Mouse (Mus musculus) forebrain, embryonic 15.5 days (tissue): Measurements from ENCODE around the gene Mtmr1. TPM values are rescaled to one million over a fixed set of nuclear protein-coding genes. Genes with fewer than 3 reads are reported as not detected.
"Not testable (repeated sequence)": the region's sequence is repeated elsewhere in the genome, so short reads cannot be mapped to it uniquely, and the experiment has no call there.

Source experiments
- ATAC-seq: fragments of 200-750 bp; cut with Nextera tagmentation; replicated peaks from 2 replicates; pipeline ENCODE4 v1.8.0; 2017; ENCODE audit warnings: mild to moderate bottlenecking, moderate TSS enrichment, moderate library complexity
- H3K27ac ChIP-seq: fragments of 300-500 bp; sonication (generic); replicated peaks from 2 replicates; pipeline ENCODE4 v1.5.1; 2015; ENCODE audit warnings: mild to moderate bottlenecking, inconsistent platforms
- H3K27me3 ChIP-seq: fragments of 300-500 bp; sonication (generic); 2 replicates; pipeline ENCODE4 v1.6.1; 2015; ENCODE audit warnings: inconsistent platforms
- H3K36me3 ChIP-seq: fragments of 300-500 bp; sonication (generic); 2 replicates; pipeline ENCODE4 v1.6.1; 2015; ENCODE audit warnings: mild to moderate bottlenecking, inconsistent platforms
- H3K4me1 ChIP-seq: fragments of 300-500 bp; sonication (generic); 2 replicates; pipeline ENCODE4 v1.6.1; 2015; ENCODE audit warnings: inconsistent platforms
- H3K4me2 ChIP-seq: fragments of 300-500 bp; sonication (generic); replicated peaks from 2 replicates; pipeline ENCODE4 v1.6.1; 2015; ENCODE audit warnings: mild to moderate bottlenecking, inconsistent platforms
- H3K4me3 ChIP-seq: fragments of 300-500 bp; sonication (generic); 2 replicates; pipeline ENCODE4 v1.5.1; 2015; ENCODE audit warnings: mild to moderate bottlenecking, inconsistent platforms
- H3K9ac ChIP-seq: fragments of 300-500 bp; sonication (generic); replicated peaks from 2 replicates; pipeline ENCODE4 v1.6.1; 2015; ENCODE audit warnings: mild to moderate bottlenecking, inconsistent platforms
- H3K9me3 ChIP-seq: fragments of 300-500 bp; sonication (generic); 2 replicates; pipeline ENCODE4 v1.6.1; 2016; ENCODE audit warnings: inconsistent platforms
- WGBS: fragments of 180-500 bp; shearing (Covaris S2); methylation state at CpG from one replicate; pipeline ENCODE4 v1.1.7; 2015; ENCODE audit warnings: mixed read lengths; 5-methylcytosine and 5-hydroxymethylcytosine counted together
- polyA plus RNA-seq: library from polyadenylated mRNA; unstranded; fragments of >200 nt; fragmentation: Nextera tagmentation; extraction: Ambion mirVana; gene quantifications from 2 replicates; pipeline ENCODE4 v1.2.1, GENCODE M21; 2015

The Mtmr1 gene
- polyA plus RNA-seq = 18.5 and 20.2 TPM in 2 replicates

GRCm38 (mm10) chrX:71364554-71364991 lies at the start of gene Mtmr1:
Mtmr1 (plus strand) TSS chrX:71364760.
- Histone ChIP-seq H3K4me3 (peak within 1 kb of the TSS; percentile 68), H3K9ac (peak within 1 kb of the TSS; percentile 74), H3K36me3 (no peaks in the 10 kb centered on the region), H3K4me1 (0 out of 2 replicates have a peak, but pooled peaks cover 6% of the 10 kb centered on the region), H3K9me3 (no peaks in the 10 kb centered on the region), H3K27me3 (no peaks in the 10 kb centered on the region), H3K27ac (peak within 1 kb of the TSS; percentile 76), H3K4me2 (peak within 1 kb of the TSS; percentile 49)
- WGBS = 21% methylated on average over 29 of the region's 47 CpGs
- peak; percentile 86 for ATAC-seq

- no peak for ATAC-seq
- Histone ChIP-seq H3K36me3 (no peaks in the 10 kb centered on the region), H3K27ac (no peak overlapping the region), H3K9ac (no peak overlapping the region), H3K9me3 (no peaks in the 10 kb centered on the region), H3K27me3 (no peaks in the 10 kb centered on the region), H3K4me1 (no peaks in the 10 kb centered on the region), H3K4me3 (no peak overlapping the region), H3K4me2 (no peak overlapping the region)
- 83% methylated on average over 1 of the region's 1 CpGs for WGBS
Measured at GRCm38 (mm10) chrX:71352033-71352432, 12.5 kb upstream of the Mtmr1 start.

DNA sequence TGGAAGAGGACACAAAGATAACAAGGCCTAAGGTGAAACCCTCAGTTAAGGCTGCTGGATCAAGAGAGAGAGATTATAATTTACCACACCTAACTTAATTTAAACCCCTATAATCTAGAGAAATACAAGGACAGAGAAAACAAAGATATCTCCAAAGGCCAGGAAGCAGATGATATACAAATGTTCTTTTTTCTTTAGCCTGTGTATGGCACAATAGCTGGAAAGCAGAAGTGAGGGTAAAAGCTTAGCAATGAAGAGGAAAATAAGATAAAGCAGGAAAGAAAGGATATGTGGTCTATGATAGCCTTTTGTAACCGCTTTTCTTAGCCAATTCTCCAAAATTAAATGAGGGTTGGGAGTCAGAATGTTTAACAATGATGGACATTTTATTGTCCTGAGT lies 9.2 kb upstream of the Mtmr1 start:
- Histone ChIP-seq H3K4me3 (no peak overlapping the region), H3K27me3 (no peaks in the 10 kb centered on the region), H3K4me2 (no peak overlapping the region), H3K9ac (no peak overlapping the region), H3K9me3 (no peaks in the 10 kb centered on the region), H3K4me1 (no peaks in the 10 kb centered on the region), H3K27ac (no peak overlapping the region), H3K36me3 (no peaks in the 10 kb centered on the region)
- no peak for ATAC-seq
- 77% methylated on average over 1 of the region's 1 CpGs for WGBS

DNA sequence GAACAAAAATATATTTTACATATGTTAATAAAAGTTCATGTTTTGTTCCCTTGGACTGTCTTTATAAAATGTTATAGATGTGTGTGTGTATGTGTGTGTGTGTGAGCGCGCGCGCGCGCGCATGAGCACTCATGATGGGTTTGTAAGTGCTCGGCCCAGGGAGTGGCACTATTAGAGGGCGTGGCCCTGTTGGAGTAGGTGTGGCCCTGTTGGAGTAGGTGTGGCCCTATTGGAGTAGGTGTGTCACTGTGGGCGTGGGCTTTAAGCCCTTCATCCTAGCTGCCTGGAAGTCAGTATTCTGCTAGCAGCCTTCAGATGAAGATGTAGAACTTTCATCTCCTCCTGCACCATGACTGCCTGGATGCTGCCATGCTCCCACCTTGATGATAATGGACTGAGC lies 2.8 kb upstream of the Mtmr1 start:
- not testable (repeated sequence) for H3K9ac ChIP-seq, ATAC-seq, H3K4me3 ChIP-seq, H3K27me3 ChIP-seq, H3K4me1 ChIP-seq, H3K27ac ChIP-seq, H3K36me3 ChIP-seq, H3K9me3 ChIP-seq, H3K4me2 ChIP-seq
- 87% methylated on average over 10 of the region's 10 CpGs for WGBS

GRCm38 (mm10) chrX:71364062-71364461 lies 498 bp upstream of the Mtmr1 start:
- Histone ChIP-seq H3K4me1 (0 out of 2 replicates have a peak, but pooled peaks cover 6% of the 10 kb centered on the region), H3K27me3 (no peaks in the 10 kb centered on the region), H3K36me3 (no peaks in the 10 kb centered on the region), H3K9me3 (no peaks in the 10 kb centered on the region), H3K4me3 (peak overlapping the region; percentile 68), H3K4me2 (peak overlapping the region; percentile 49), H3K27ac (no peak overlapping the region), H3K9ac (peak overlapping the region; percentile 74; the same call in 1 of the 2 replicates)
- WGBS = 80% methylated on average over 5 of the region's 5 CpGs
- ATAC-seq = no peak

DNA sequence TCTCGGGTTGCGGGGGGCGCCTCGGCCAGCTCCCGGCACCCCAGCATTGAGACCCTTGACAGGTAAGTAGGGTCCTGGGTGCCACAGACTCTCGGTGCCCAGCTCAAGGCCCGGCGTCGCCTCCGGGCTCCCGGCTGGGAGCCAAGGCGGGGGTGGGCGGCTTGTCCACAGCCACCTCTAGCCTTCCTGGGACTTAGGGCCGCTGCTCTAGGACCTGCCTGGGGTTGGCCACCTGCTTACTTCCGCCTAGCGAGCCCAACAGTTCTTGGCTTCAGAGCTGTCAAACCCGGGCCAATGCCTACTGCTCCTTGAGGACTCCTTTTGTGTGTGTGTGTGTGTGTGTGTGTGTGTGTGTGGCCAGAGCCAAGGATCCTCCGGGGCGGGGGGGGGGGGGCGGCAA lies 451 bp downstream of the Mtmr1 start:
- WGBS = 26% methylated on average over 13 of the region's 20 CpGs

GRCm38 (mm10) chrX:71365510-71365909 lies 950 bp downstream of the Mtmr1 start:
- 0 out of 2 replicates have a peak overlapping the region, but pooled peaks have one; percentile 76 for H3K27ac ChIP-seq
- WGBS = 62% methylated on average over 3 of the region's 3 CpGs
- peak overlapping the region; percentile 74 for H3K9ac ChIP-seq
- H3K36me3 ChIP-seq = no peaks in the 10 kb centered on the region
- ATAC-seq = peak; percentile 35; the same call in 1 of the 2 replicates
- peak overlapping the region; percentile 68 for H3K4me3 ChIP-seq
- peak overlapping the region; percentile 49 for H3K4me2 ChIP-seq
- H3K27me3 ChIP-seq = no peaks in the 10 kb centered on the region
- H3K4me1 ChIP-seq = 0 out of 2 replicates have a peak, but pooled peaks cover 6% of the 10 kb centered on the region
- H3K9me3 ChIP-seq = no peaks in the 10 kb centered on the region

More for the DNA sequence above, 451 bp downstream of the Mtmr1 start:
- ATAC-seq = peak; percentile 79
- H3K36me3 ChIP-seq = no peaks in the 10 kb centered on the region
- H3K4me3 ChIP-seq = peak overlapping the region; percentile 68
- H3K27ac ChIP-seq = peak overlapping the region; percentile 76
- 0 out of 2 replicates have a peak, but pooled peaks cover 6% of the 10 kb centered on the region for H3K4me1 ChIP-seq
- peak overlapping the region; percentile 74 for H3K9ac ChIP-seq
- no peaks in the 10 kb centered on the region for H3K9me3 ChIP-seq
- peak overlapping the region; percentile 49 for H3K4me2 ChIP-seq
- no peaks in the 10 kb centered on the region for H3K27me3 ChIP-seq

GRCm38 (mm10) chrX:71366973-71367372 lies 2.4 kb downstream of the Mtmr1 start:
- H3K9ac ChIP-seq = no peak overlapping the region
- H3K4me3 ChIP-seq = no peak overlapping the region
- no peak for ATAC-seq
- H3K27me3 ChIP-seq = no peaks in the 10 kb centered on the region
- H3K27ac ChIP-seq = no peak overlapping the region
- no peaks in the 10 kb centered on the region for H3K36me3 ChIP-seq
- H3K4me1 ChIP-seq = 0 out of 2 replicates have a peak, but pooled peaks cover 6% of the 10 kb centered on the region
- H3K4me2 ChIP-seq = no peak overlapping the region
- no peaks in the 10 kb centered on the region for H3K9me3 ChIP-seq

GRCm38 (mm10) chrX:71376781-71377180 lies 12.2 kb downstream of the Mtmr1 start:
- H3K4me1 ChIP-seq = no peaks in the 10 kb centered on the region
- no peaks in the 10 kb centered on the region for H3K9me3 ChIP-seq
- H3K9ac ChIP-seq = no peak overlapping the region
- 92% methylated on average over 1 of the region's 1 CpGs for WGBS
- H3K36me3 ChIP-seq = no peaks in the 10 kb centered on the region
- H3K27ac ChIP-seq = no peak overlapping the region
- no peaks in the 10 kb centered on the region for H3K27me3 ChIP-seq
- H3K4me2 ChIP-seq = no peak overlapping the region
- no peak for ATAC-seq
- no peak overlapping the region for H3K4me3 ChIP-seq

DNA sequence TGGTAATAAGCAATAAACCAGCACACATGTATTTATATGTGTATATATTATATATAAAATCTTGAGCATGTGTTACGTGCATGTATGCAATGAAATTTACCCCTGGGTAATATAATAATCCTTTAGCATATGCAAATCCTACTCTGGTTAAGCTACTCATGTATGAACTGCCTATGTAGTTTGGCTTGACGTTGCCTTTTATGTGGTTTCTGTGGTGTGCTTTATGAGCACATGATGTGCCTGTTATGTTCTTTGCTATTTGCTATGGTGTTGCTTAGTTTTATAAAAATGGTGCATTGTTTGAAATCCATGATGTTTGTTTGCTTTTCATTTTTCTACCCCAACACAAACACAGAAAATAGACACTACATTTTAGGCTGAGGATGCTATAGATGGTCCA lies 13.9 kb downstream of the Mtmr1 start:
- H3K27ac ChIP-seq = no peak overlapping the region
- no peak overlapping the region for H3K9ac ChIP-seq
- no peak for ATAC-seq
- WGBS = 79% methylated on average over 2 of the region's 2 CpGs
- H3K36me3 ChIP-seq = no peaks in the 10 kb centered on the region
- no peaks in the 10 kb centered on the region for H3K27me3 ChIP-seq
- H3K4me1 ChIP-seq = no peaks in the 10 kb centered on the region
- no peak overlapping the region for H3K4me2 ChIP-seq
- H3K4me3 ChIP-seq = no peak overlapping the region
- H3K9me3 ChIP-seq = no peaks in the 10 kb centered on the region

DNA sequence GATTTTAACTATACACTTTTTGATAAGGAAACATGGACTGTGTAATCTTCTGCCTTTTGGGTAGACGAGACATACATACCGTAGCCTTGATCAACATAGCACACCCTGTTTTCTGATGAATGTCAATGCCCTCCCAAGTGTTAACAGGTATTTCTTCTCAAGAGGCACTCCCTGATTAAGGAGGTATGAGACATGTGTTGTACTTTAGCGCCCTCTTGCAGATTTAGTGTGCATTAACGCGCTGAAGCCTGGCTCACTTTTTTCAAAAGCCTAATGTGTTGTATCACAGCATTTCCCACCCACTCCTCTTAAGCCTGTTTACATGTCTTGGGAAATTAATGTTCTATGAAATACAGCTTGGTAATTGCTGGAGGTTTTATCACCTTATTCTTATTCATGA lies 17.0 kb downstream of the Mtmr1 start:
- no peaks in the 10 kb centered on the region for H3K4me1 ChIP-seq
- no peaks in the 10 kb centered on the region for H3K27me3 ChIP-seq
- no peak overlapping the region for H3K9ac ChIP-seq
- ATAC-seq = no peak
- no peaks in the 10 kb centered on the region for H3K9me3 ChIP-seq
- no peaks in the 10 kb centered on the region for H3K36me3 ChIP-seq
- no peak overlapping the region for H3K4me3 ChIP-seq
- no peak overlapping the region for H3K4me2 ChIP-seq
- 46% methylated on average over 5 of the region's 5 CpGs for WGBS
- no peak overlapping the region for H3K27ac ChIP-seq

DNA sequence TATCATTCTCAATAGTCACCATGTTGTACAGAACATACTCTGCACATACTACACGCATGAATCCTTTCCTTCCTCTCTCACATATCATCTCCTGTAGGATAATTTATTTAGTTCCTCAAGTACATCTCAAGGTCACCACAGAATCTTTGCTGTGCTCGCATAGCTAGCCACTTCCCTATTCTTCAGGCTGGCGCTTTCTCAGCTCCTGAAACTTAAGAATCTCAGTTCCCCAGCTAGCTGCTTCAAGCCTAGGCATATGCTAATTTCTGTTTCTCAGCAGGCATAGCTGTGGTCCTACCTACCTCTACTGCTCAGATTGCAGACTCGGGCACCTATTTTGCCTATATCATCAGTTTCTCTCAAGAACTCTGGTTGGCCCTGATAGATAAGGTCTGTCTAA lies 31.8 kb downstream of the Mtmr1 start:
- H3K36me3 ChIP-seq = 0 out of 2 replicates have a peak, but pooled peaks cover 2% of the 10 kb centered on the region
- no peak for ATAC-seq
- no peak overlapping the region for H3K9ac ChIP-seq
- H3K27ac ChIP-seq = no peak overlapping the region
- no peaks in the 10 kb centered on the region for H3K27me3 ChIP-seq
- no peak overlapping the region for H3K4me3 ChIP-seq
- no peak overlapping the region for H3K4me2 ChIP-seq
- no peaks in the 10 kb centered on the region for H3K9me3 ChIP-seq
- H3K4me1 ChIP-seq = no peaks in the 10 kb centered on the region
- 82% methylated on average over 4 of the region's 4 CpGs for WGBS

- H3K9ac ChIP-seq = no peak overlapping the region
- H3K4me3 ChIP-seq = no peak overlapping the region
- H3K4me2 ChIP-seq = no peak overlapping the region
- no peaks in the 10 kb centered on the region for H3K9me3 ChIP-seq
- H3K4me1 ChIP-seq = no peaks in the 10 kb centered on the region
- H3K27ac ChIP-seq = no peak overlapping the region
- peaks cover 4% of the 10 kb centered on the region; the same call in 1 of the 2 replicates for H3K36me3 ChIP-seq
- no peaks in the 10 kb centered on the region for H3K27me3 ChIP-seq
- ATAC-seq = no peak
Measured at GRCm38 (mm10) chrX:71406290-71406689, 41.7 kb downstream of the Mtmr1 start.
